11 mouse cellular contexts compared by ENCODE assay signal in the genomic region with DNA sequence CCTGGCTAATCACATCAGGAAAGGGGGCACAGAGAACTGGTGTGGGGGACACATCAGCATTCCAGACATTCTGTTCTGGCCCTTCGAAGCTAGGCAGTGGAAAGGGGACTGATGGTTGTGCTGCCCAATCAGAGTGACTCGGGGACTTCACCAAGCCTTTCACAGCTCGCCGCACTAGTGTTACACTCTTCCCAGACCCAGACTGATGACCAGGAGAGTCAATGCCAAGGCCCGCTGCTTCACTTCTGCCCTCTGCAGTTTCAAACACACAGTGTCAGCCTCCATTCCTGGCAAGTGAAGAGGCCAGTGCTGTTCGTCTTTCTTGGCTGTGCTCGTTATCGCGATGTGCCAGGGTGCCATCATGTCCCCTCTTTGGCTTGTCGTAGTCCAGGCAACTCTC.
DNase-seq lines count a peak whose midpoint lies in the region; ATAC-seq and TF ChIP-seq lines count a peak whose summit lies in the region.
"Had no signal": no experiment of that assay in that cellular context is flagged by ENCODE, and none has a peak within 500 bp of the region (broad histone marks: within the 10 kb centered on the region; RNA-seq: fewer than 3 reads in every experiment).

No protein-coding gene starts in this region.

- TF ChIP-seq POLR2A in CH12.LX (IDR thresholded peaks at IDR 0.05; ENCODE audit: low read depth, low read length) = no peak

- no peak overlapping the region for H3K9ac ChIP-seq in kidney, postnatal 0 days (ENCODE audit: low read depth, low read length)
- H3K9ac ChIP-seq in CH12.LX (ENCODE audit: insufficient read depth, low read depth) = no peak overlapping the region
- no peak overlapping the region for H3K9ac ChIP-seq in hindbrain, embryonic 15.5 days
- H3K9ac ChIP-seq: liver, postnatal 0 days had no signal

- 0 out of 2 replicates have a peak, but pooled peaks have one; percentile 16 for TF ChIP-seq CTCF in kidney, postnatal 0 days (IDR thresholded peaks at IDR 0.05; ENCODE audit: low read depth)
- peak in 1 of 2 experiments; percentile 14; a peak in 1 of 4 replicates for TF ChIP-seq CTCF in CH12.LX (conservative IDR thresholded peaks at IDR 0.05 in 1 of 2, IDR thresholded peaks at IDR 0.05 in 1 of 2; ENCODE audit: low read depth in 2 of 2, low read length in 2 of 2)

- no peaks in the 10 kb centered on the region for H3K36me3 ChIP-seq in heart, embryonic 10.5 days
- no peaks in the 10 kb centered on the region for H3K36me3 ChIP-seq in kidney, postnatal 0 days (ENCODE audit: insufficient read depth, low read length)
- no peaks in the 10 kb centered on the region for H3K36me3 ChIP-seq in CH12.LX (replicated peaks in 1 of 2; ENCODE audit: control insufficient read depth in 1 of 2, insufficient read depth in 1 of 2, low read length in 1 of 2)
- H3K36me3 ChIP-seq in hindbrain, embryonic 15.5 days = no peaks in the 10 kb centered on the region

- no peaks in the 10 kb centered on the region for H3K9me3 ChIP-seq in heart, embryonic 10.5 days
- H3K9me3 ChIP-seq in kidney, postnatal 0 days (replicated peaks; ENCODE audit: low read length) = no peaks in the 10 kb centered on the region
- no peaks in the 10 kb centered on the region for H3K9me3 ChIP-seq in CH12.LX (replicated peaks; ENCODE audit: low read length)
- no peaks in the 10 kb centered on the region for H3K9me3 ChIP-seq in hindbrain, embryonic 15.5 days

- peak overlapping the region; percentile 67 for H3K27ac ChIP-seq in heart, embryonic 10.5 days
- no peak overlapping the region for H3K27ac ChIP-seq in kidney, postnatal 0 days
- H3K27ac ChIP-seq in CH12.LX (ENCODE audit: insufficient read depth, low read depth) = no peak overlapping the region
- no peak overlapping the region for H3K27ac ChIP-seq in hindbrain, embryonic 15.5 days (replicated peaks)

- no peak for DNase-seq in heart, embryonic 10.5 days (ENCODE audit: low spot score)
- no peak for DNase-seq in heart, postnatal 36 days
- DNase-seq in kidney, postnatal 0 days (ENCODE audit: low spot score) = no peak
- DNase-seq in kidney, adult 18-20 months = no peak
- DNase-seq in CH12.LX (ENCODE audit: extremely low read depth) = peak; percentile 7
- DNase-seq: liver, postnatal 0 days; thymus, postnatal 36 days had no signal

- no peak for TF ChIP-seq RAD21 in CH12.LX (IDR thresholded peaks at IDR 0.05; ENCODE audit: low read depth, low read length)

- no peak overlapping the region for H3K4me3 ChIP-seq in heart, embryonic 10.5 days
- no peak overlapping the region for H3K4me3 ChIP-seq in kidney, postnatal 0 days (replicated peaks; ENCODE audit: low read depth, low read length)
- H3K4me3 ChIP-seq in CH12.LX (replicated peaks in 1 of 3; ENCODE audit: low read depth in 2 of 3, low read length in 2 of 3, poor library complexity in 1 of 3) = no peak overlapping the region
- no peak overlapping the region for H3K4me3 ChIP-seq in hindbrain, embryonic 15.5 days

- dilution Hi-C loops in CH12.LX (cut with MboI; ENCODE audit: extremely low pct_ligation_motif_present, extremely low pct_unique_long_range_greater_than_20kb, low sequenced_read_pairs) = no loop called here

- TF ChIP-seq EP300 in CH12.LX (IDR thresholded peaks at IDR 0.05; ENCODE audit: low read length) = no peak

- no peaks in the 10 kb centered on the region for H3K27me3 ChIP-seq in heart, embryonic 10.5 days (ENCODE audit: insufficient read depth, poor library complexity, severe bottlenecking)
- H3K27me3 ChIP-seq in kidney, postnatal 0 days (ENCODE audit: insufficient read depth, low read length) = no peaks in the 10 kb centered on the region
- no peaks in the 10 kb centered on the region for H3K27me3 ChIP-seq in CH12.LX (replicated peaks)
- H3K27me3 ChIP-seq in hindbrain, embryonic 15.5 days = no peaks in the 10 kb centered on the region
- H3K27me3 ChIP-seq: Patski had no signal

- in situ Hi-C loops in CH12.LX (cut with MboI; ENCODE audit: low pct_ligation_motif_present, low pct_unique_long_range_greater_than_20kb, low sequenced_read_pairs) = no loop called here

- peak; percentile 17; the same call in 1 of the 2 replicates for ATAC-seq in kidney, postnatal 0 days (replicated peaks; ENCODE audit: low FRiP score, low read depth)
- peak; percentile 38; the same call in 1 of the 2 replicates for ATAC-seq in hindbrain, embryonic 15.5 days (ENCODE audit: low FRiP score, low read depth)
- ATAC-seq in megakaryocyte progenitor cell, adult 5-6 weeks (replicated peaks; ENCODE audit: poor library complexity) = no peak
- ATAC-seq: liver, postnatal 0 days; midbrain, embryonic 16.5 days; Patski had no signal

- no peaks in the 10 kb centered on the region for H3K79me2 ChIP-seq in CH12.LX (replicated peaks; ENCODE audit: control insufficient read depth, extremely low read depth, insufficient read depth, poor library complexity, severe bottlenecking)

- WGBS in heart, embryonic 10.5 days = 58% methylated on average over 10 of the region's 10 CpGs
- 68% methylated on average over 10 of the region's 10 CpGs for WGBS in kidney, postnatal 0 days
- 77% methylated on average over 10 of the region's 10 CpGs for WGBS in hindbrain, embryonic 15.5 days

- intact Hi-C loops in heart, postnatal 36 days (cut with DNase I) = no loop called here

- H3K4me2 ChIP-seq in kidney, postnatal 0 days (ENCODE audit: low read length) = no peak overlapping the region
- peak overlapping the region; percentile 45; the same call in 1 of the 2 replicates for H3K4me2 ChIP-seq in CH12.LX (ENCODE audit: insufficient read depth, low read depth, poor library complexity, severe bottlenecking)
- no peak overlapping the region for H3K4me2 ChIP-seq in hindbrain, embryonic 15.5 days

- H3K4me1 ChIP-seq in heart, embryonic 10.5 days = peaks cover 39% of the 10 kb centered on the region
- no peaks in the 10 kb centered on the region for H3K4me1 ChIP-seq in kidney, postnatal 0 days (replicated peaks; ENCODE audit: insufficient read depth, low read length)
- peaks cover 7 to 10% of the 10 kb centered on the region in 2 experiments; a peak in 3 of 4 replicates for H3K4me1 ChIP-seq in CH12.LX (ENCODE audit: control insufficient read depth in 1 of 2, insufficient read depth in 2 of 2)
- no peaks in the 10 kb centered on the region for H3K4me1 ChIP-seq in hindbrain, embryonic 15.5 days (replicated peaks)

TF ChIP-seq in CH12.LX, 34 proteins besides CTCF, POLR2A, EP300 and RAD21:
- no peak for TF ChIP-seq MAZ (IDR thresholded peaks at IDR 0.05; ENCODE audit: low read depth, low read length)
- no peak for TF ChIP-seq E2F4 (IDR thresholded peaks at IDR 0.05; ENCODE audit: insufficient replicate concordance, low read depth, low read length)
- no peak for TF ChIP-seq NRF1 (IDR thresholded peaks at IDR 0.05; ENCODE audit: low read depth, low read length)
- TF ChIP-seq GABPA (IDR thresholded peaks at IDR 0.05; ENCODE audit: insufficient replicate concordance, low read depth, low read length) = no peak
- no peak for TF ChIP-seq USF1 (IDR thresholded peaks at IDR 0.05; ENCODE audit: low read depth, low read length)
- TF ChIP-seq IRF4 (IDR thresholded peaks at IDR 0.05; ENCODE audit: low read depth, low read length) = no peak
- no peak for TF ChIP-seq USF2 (conservative IDR thresholded peaks at IDR 0.05; ENCODE audit: low read depth, low read length)
- TF ChIP-seq ZNF384 (IDR thresholded peaks at IDR 0.05; ENCODE audit: low read depth, low read length) = no peak
- no peak for TF ChIP-seq POLR2AphosphoS2 (IDR thresholded peaks at IDR 0.05; ENCODE audit: low read depth, low read length)
- no peak for TF ChIP-seq SIN3A (IDR thresholded peaks at IDR 0.05; ENCODE audit: low read length)
- no peak for TF ChIP-seq MXI1 (IDR thresholded peaks at IDR 0.05; ENCODE audit: low read depth, low read length)
- TF ChIP-seq TCF12 (IDR thresholded peaks at IDR 0.05; ENCODE audit: low read depth, low read length) = no peak
- no peak for TF ChIP-seq TBP (conservative IDR thresholded peaks at IDR 0.05; ENCODE audit: low read depth, low read length)
- TF ChIP-seq UBTF (IDR thresholded peaks at IDR 0.05; ENCODE audit: low read depth, low read length) = no peak
- TF ChIP-seq ZC3H11A (IDR thresholded peaks at IDR 0.05; ENCODE audit: low read depth, low read length) = no peak
- no peak for TF ChIP-seq HCFC1 (IDR thresholded peaks at IDR 0.05; ENCODE audit: low read depth, low read length)
- no peak for TF ChIP-seq MAX (IDR thresholded peaks at IDR 0.05; ENCODE audit: low read length)
- no peak for TF ChIP-seq ELF1 (IDR thresholded peaks at IDR 0.05; ENCODE audit: low read depth, low read length)
- no peak for TF ChIP-seq PAX5 (IDR thresholded peaks at IDR 0.05; ENCODE audit: low read length)
